Mouse (Mus musculus) MEL (cell line): ENCODE results near the gene Hsp90ab1. TPM values are rescaled to one million over a fixed set of nuclear protein-coding genes. Genes with fewer than 3 reads are reported as not detected.

ENCODE experiments used
- DNase-seq: peaks from one replicate; pipeline ENCODE4 v3.0.0; 2011; ENCODE audit warnings: low read depth, low spot score
- H3K27ac ChIP-seq: 2 replicates; pipeline ENCODE4 v1.5.1; 2012; ENCODE audit warnings: low read depth, mild to moderate bottlenecking, control low read depth, low read length, moderate library complexity; ENCODE audit not compliant: control insufficient read depth
- H3K27me3 ChIP-seq, 2 experiments: fragments of 150-350 bp in 1 of 2; sonication (generic) in 1 of 2; 2 replicates each; pipeline ENCODE4 v1.6.1; 2012; ENCODE audit warnings: low read length in 2 of 2, mild to moderate bottlenecking in 2 of 2, improper control_type of control experiment in 1 of 2, moderate library complexity in 1 of 2; ENCODE audit not compliant: insufficient read depth in 2 of 2, control insufficient read depth in 1 of 2
- H3K36me3 ChIP-seq, 2 experiments: 2 replicates each; pipeline ENCODE4 v1.6.1; 2012 to 2014; ENCODE audit warnings: low read length in 2 of 2, improper control_type of control experiment in 1 of 2, inconsistent platforms in 1 of 2, mild to moderate bottlenecking in 1 of 2; ENCODE audit not compliant: insufficient read depth in 2 of 2, control insufficient read depth in 1 of 2
- H3K4me1 ChIP-seq, 2 experiments: fragments of 150-350 bp in 1 of 2; sonication (generic) in 1 of 2; 2 replicates each; pipeline ENCODE4 v1.6.1; 2012; ENCODE audit warnings: low read length in 2 of 2, improper control_type of control experiment in 1 of 2, mild to moderate bottlenecking in 1 of 2; ENCODE audit not compliant: insufficient read depth in 2 of 2, control insufficient read depth in 1 of 2
- H3K4me3 ChIP-seq, 2 experiments: fragments of 150-350 bp in 1 of 2; sonication (generic) in 1 of 2; 2 replicates each; pipeline ENCODE4 v1.5.1; 2012; ENCODE audit warnings: low read depth in 2 of 2, low read length in 2 of 2, mild to moderate bottlenecking in 2 of 2, moderate library complexity in 2 of 2, control low read depth in 1 of 2, improper control_type of control experiment in 1 of 2; ENCODE audit not compliant: control insufficient read depth in 1 of 2, insufficient read depth in 1 of 2
- H3K79me2 ChIP-seq: 2 replicates; pipeline ENCODE4 v1.6.1; 2012; ENCODE audit warnings: mild to moderate bottlenecking, low read length, moderate library complexity; ENCODE audit not compliant: control insufficient read depth, poor library complexity, insufficient read depth
- H3K9ac ChIP-seq: 2 replicates; pipeline ENCODE4 v1.6.1; 2012; ENCODE audit warnings: low read depth, mild to moderate bottlenecking, control low read depth, low read length, moderate library complexity; ENCODE audit not compliant: control insufficient read depth, poor library complexity, severe bottlenecking
- H3K9me3 ChIP-seq: fragments of 150-350 bp; sonication (generic); replicated peaks from 2 replicates; pipeline ENCODE4 v1.6.1; 2012; ENCODE audit warnings: mild to moderate bottlenecking, low read length, improper control_type of control experiment, moderate library complexity; ENCODE audit not compliant: insufficient read depth
- CTCF ChIP-seq, 3 experiments: IDR thresholded peaks in 2 of 3; conservative IDR thresholded peaks in 1 of 3; 2 replicates each; pipeline ENCODE4 v1.5.1; 2011 to 2012; ENCODE audit warnings: low read length in 3 of 3, low read depth in 2 of 3, mild to moderate bottlenecking in 2 of 3, improper control_type of control experiment in 1 of 3, inconsistent platforms in 1 of 3, mixed read lengths in 1 of 3, moderate library complexity in 1 of 3; ENCODE audit not compliant: control insufficient read depth in 1 of 3, insufficient read depth in 1 of 3, poor library complexity in 1 of 3, severe bottlenecking in 1 of 3
- EP300 ChIP-seq, 2 experiments: IDR thresholded peaks; 2 replicates each; pipeline ENCODE4 v1.6.1; 2011; ENCODE audit warnings: improper control_type of control experiment in 2 of 2, low read length in 2 of 2, low read depth in 1 of 2, mild to moderate bottlenecking in 1 of 2
- GABPA ChIP-seq: IDR thresholded peaks from 2 replicates; pipeline ENCODE4 v1.6.1; 2012; ENCODE audit warnings: low read depth, mild to moderate bottlenecking, inconsistent platforms, low read length, improper control_type of control experiment, moderate library complexity
- GATA1 ChIP-seq: IDR thresholded peaks from 2 replicates; pipeline ENCODE4 v1.6.1; 2011; ENCODE audit warnings: low read depth, low read length, improper control_type of control experiment
- KAT2A ChIP-seq: conservative IDR thresholded peaks from 2 replicates; pipeline ENCODE4 v1.6.1; 2012; ENCODE audit warnings: low read depth, low read length, improper control_type of control experiment, inconsistent platforms
- MAZ ChIP-seq: IDR thresholded peaks from 2 replicates; pipeline ENCODE4 v1.6.1; 2012; ENCODE audit warnings: low read depth, mild to moderate bottlenecking, inconsistent platforms, low read length, improper control_type of control experiment
- MEF2A ChIP-seq: IDR thresholded peaks from 2 replicates; pipeline ENCODE4 v1.6.1; 2014; ENCODE audit warnings: low read depth, mild to moderate bottlenecking, inconsistent platforms, low read length, improper control_type of control experiment; ENCODE audit not compliant: poor library complexity, insufficient replicate concordance, severe bottlenecking; ENCODE audit errors: extremely low read depth
- MYB ChIP-seq: IDR thresholded peaks from 2 replicates; pipeline ENCODE4 v1.6.1; 2011; ENCODE audit warnings: mild to moderate bottlenecking, low read depth, low read length, improper control_type of control experiment
- MYC ChIP-seq: IDR thresholded peaks from 2 replicates; pipeline ENCODE4 v1.6.1; 2011; ENCODE audit warnings: low read depth, mild to moderate bottlenecking, low read length, improper control_type of control experiment, moderate library complexity
- POLR2A ChIP-seq, 2 experiments: IDR thresholded peaks; 2 replicates each; pipeline ENCODE4 v1.6.1; 2011 to 2012; ENCODE audit warnings: low read length in 2 of 2, mild to moderate bottlenecking in 2 of 2, control low read depth in 1 of 2, improper control_type of control experiment in 1 of 2, low read depth in 1 of 2, moderate library complexity in 1 of 2; ENCODE audit not compliant: control insufficient read depth in 1 of 2, insufficient read depth in 1 of 2, poor library complexity in 1 of 2
- POLR2AphosphoS5 ChIP-seq: IDR thresholded peaks from 2 replicates; pipeline ENCODE4 v1.6.1; 2012; ENCODE audit warnings: low read depth, borderline replicate concordance, mild to moderate bottlenecking, inconsistent platforms, low read length, moderate library complexity, mixed read lengths
- RAD21 ChIP-seq: IDR thresholded peaks from 2 replicates; pipeline ENCODE4 v1.6.1; 2011; ENCODE audit warnings: mild to moderate bottlenecking, low read depth, low read length, improper control_type of control experiment
- RCOR1 ChIP-seq: IDR thresholded peaks from 2 replicates; pipeline ENCODE4 v1.6.1; 2012; ENCODE audit warnings: low read depth, mild to moderate bottlenecking, inconsistent platforms, low read length, improper control_type of control experiment
- SIN3A ChIP-seq: IDR thresholded peaks from 2 replicates; pipeline ENCODE4 v1.6.1; 2012; ENCODE audit warnings: low read length, improper control_type of control experiment, inconsistent platforms
- SMC3 ChIP-seq: IDR thresholded peaks from 2 replicates; pipeline ENCODE4 v1.6.1; 2011; ENCODE audit warnings: low read depth, low read length, improper control_type of control experiment
- TAL1 ChIP-seq: IDR thresholded peaks from 2 replicates; pipeline ENCODE4 v1.6.1; 2012; ENCODE audit warnings: mild to moderate bottlenecking, inconsistent platforms, low read length, moderate library complexity, mixed read lengths
- TBP ChIP-seq: IDR thresholded peaks from 2 replicates; pipeline ENCODE4 v1.8.0; 2011; ENCODE audit warnings: low read depth, low read length, improper control_type of control experiment
- TCF12 ChIP-seq: IDR thresholded peaks from 2 replicates; pipeline ENCODE4 v1.6.1; 2014; ENCODE audit warnings: low read depth, mild to moderate bottlenecking, inconsistent platforms, low read length, improper control_type of control experiment, moderate library complexity
- USF1 ChIP-seq: IDR thresholded peaks from 2 replicates; pipeline ENCODE4 v1.6.1; 2014; ENCODE audit warnings: low read depth, mild to moderate bottlenecking, inconsistent platforms, low read length, improper control_type of control experiment, moderate library complexity
- USF2 ChIP-seq, 2 experiments: IDR thresholded peaks; 2 replicates each; pipeline ENCODE4 v1.6.1; 2011 to 2012; ENCODE audit warnings: improper control_type of control experiment in 2 of 2, low read length in 2 of 2, borderline replicate concordance in 1 of 2, inconsistent platforms in 1 of 2, low read depth in 1 of 2, mild to moderate bottlenecking in 1 of 2; ENCODE audit not compliant: insufficient read depth in 1 of 2
- ZC3H11A ChIP-seq: IDR thresholded peaks from 2 replicates; pipeline ENCODE4 v1.6.1; 2012; ENCODE audit warnings: low read depth, mild to moderate bottlenecking, inconsistent platforms, low read length, improper control_type of control experiment
- ZKSCAN1 ChIP-seq: IDR thresholded peaks from 2 replicates; pipeline ENCODE4 v1.6.1; 2012; ENCODE audit warnings: low read depth, mild to moderate bottlenecking, inconsistent platforms, low read length, improper control_type of control experiment, moderate library complexity
- ZNF384 ChIP-seq: IDR thresholded peaks from 2 replicates; pipeline ENCODE4 v1.6.1; 2012; ENCODE audit warnings: low read depth, mild to moderate bottlenecking, inconsistent platforms, low read length, improper control_type of control experiment
- polyA plus RNA-seq, 2 experiments: library from polyadenylated mRNA; stranded (reverse) in 1 of 2; unstranded in 1 of 2; fragments of >175 nt in 1 of 2; fragments of >200 nt in 1 of 2; gene quantifications; 2 replicates each; pipeline versions ENCODE4 v1.2.1 to v1.2.4; 2012; ENCODE audit warnings: low replicate concordance in 2 of 2, low read depth in 1 of 2; ENCODE audit not compliant: insufficient read length in 2 of 2, insufficient read depth in 1 of 2, missing spikeins in 1 of 2
- total RNA-seq: library from RNA; depleted of rRNA; stranded (reverse); fragments of 300-350 nt; gene quantifications from 2 replicates; pipeline ENCODE4 v1.2.3, GENCODE M21; 2012

Hsp90ab1 gene
- total and polyA plus RNA-seq, 3 experiments: 1,032 to 27,726 (median 4,130) TPM

DNA sequence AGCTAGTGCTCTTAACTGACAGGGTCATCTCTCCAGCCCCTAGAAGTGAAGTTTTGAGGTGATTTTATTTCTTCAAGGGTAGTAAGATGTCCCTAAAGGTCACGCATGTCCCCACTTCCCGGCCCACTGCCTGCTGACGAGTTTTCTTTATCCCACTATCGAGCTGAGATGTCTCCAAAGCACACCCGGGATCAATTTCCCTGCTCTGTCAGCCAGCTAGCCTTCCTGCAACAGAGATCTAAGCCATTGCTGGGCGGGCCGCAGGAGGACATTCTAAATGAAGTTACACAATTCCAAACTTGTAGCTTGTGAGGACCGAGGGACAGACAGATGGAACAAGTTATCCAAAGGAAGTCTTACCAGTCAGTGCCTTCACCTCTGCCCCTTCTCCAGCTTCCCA, 27.2 kb upstream of the Hsp90ab1 start:
- H3K36me3 ChIP-seq: peaks cover 0 to 26% of the 10 kb centered on the region in 2 experiments; a peak in 2 of 4 replicates
- no peaks in the 10 kb centered on the region for H3K9me3 ChIP-seq
- peaks cover 19 to 28% of the 10 kb centered on the region in 2 experiments for H3K4me1 ChIP-seq
- H3K27me3 ChIP-seq: no peaks in the 10 kb centered on the region
- DNase-seq: no peak
- no peak for TF ChIP-seq TBP
- no peak for TF ChIP-seq SIN3A
- no peak for TF ChIP-seq ZNF384
- no peak for TF ChIP-seq TAL1
- H3K9ac ChIP-seq: no peak overlapping the region
- peaks cover 3% of the 10 kb centered on the region; the same call in 1 of the 2 replicates for H3K79me2 ChIP-seq
- H3K27ac ChIP-seq: no peak overlapping the region
- H3K4me3 ChIP-seq: no peak overlapping the region

DNA sequence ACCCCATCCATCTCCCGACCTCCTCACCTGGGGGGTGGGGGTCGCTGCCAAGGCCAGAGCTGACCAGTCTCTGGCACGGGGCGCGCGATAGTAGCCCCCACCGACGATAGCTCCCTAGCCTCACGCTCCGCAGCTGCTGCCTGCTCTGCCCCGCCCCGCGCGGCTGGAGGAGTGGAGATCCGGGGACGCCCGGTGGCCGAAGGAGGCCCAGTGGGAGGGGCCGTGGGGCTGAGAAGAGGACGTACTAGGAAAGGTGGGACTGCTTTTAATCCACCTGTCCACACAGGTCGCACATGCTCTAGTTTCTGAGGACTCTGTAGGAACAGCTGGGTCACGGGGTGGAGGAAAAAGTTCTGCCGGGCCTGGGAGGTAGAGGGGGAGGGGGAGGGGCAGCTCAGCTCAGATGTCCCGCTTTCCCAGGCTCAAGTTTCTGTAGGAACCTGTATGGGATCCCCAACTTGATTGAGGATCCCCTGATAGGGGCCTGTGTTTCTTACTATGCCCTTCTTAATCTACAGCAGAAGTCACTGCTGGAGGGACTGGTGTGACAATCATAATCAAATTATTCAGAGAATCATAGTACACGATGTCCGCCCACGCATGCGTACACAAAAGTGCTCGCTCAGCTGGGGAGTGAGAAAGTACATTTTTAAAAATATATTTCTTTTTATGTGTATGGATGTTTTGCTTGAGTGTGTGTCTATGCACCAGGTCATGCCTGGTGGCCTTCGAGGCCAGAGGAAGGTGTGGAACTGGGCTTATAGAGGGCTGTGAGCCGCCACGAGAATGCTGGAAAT, 26.6 kb upstream of the Hsp90ab1 start, which contains the start of gene Slc29a1:
Gene Slc29a1, minus strand, starts transcription at position 161 of the 797 bp plus-strand sequence.
- H3K27ac ChIP-seq: peak within 1 kb of the TSS; percentile 50
- peaks cover 9% of the 10 kb centered on the region for H3K79me2 ChIP-seq
- H3K36me3 ChIP-seq: peaks cover 0 to 26% of the 10 kb centered on the region in 2 experiments; a peak in 2 of 4 replicates
- no peaks in the 10 kb centered on the region for H3K9me3 ChIP-seq
- no peak within 1 kb of the TSS for H3K4me3 ChIP-seq
- TF ChIP-seq ZC3H11A: no peak
- TF ChIP-seq MYC: no peak
- H3K9ac ChIP-seq: no peak within 1 kb of the TSS
- no peak for DNase-seq
- H3K4me1 ChIP-seq: peaks cover 19 to 28% of the 10 kb centered on the region in 2 experiments
- no peaks in the 10 kb centered on the region for H3K27me3 ChIP-seq

DNA sequence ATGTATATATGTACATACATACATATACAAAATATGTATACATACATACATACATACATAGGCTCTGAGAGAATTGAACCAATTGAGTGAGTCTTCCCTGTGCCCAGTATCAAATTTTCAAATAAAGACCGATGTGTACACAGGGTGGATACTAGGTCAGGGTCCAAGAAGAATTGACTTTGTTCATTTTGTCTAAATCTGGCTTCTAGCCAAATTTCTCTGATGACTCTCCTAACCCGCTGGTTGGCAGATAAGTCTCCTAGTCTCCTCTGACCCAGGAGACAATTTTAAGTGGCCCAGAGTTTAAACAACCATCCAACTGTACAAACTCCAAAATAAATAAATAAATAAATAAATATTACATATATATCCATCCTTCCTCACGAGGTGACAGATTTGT, 25.8 kb upstream of the Hsp90ab1 start:
- Histone ChIP-seq H3K36me3 (peaks cover 0 to 26% of the 10 kb centered on the region in 2 experiments; a peak in 2 of 4 replicates), H3K9me3 (no peaks in the 10 kb centered on the region), H3K27me3 (no peaks in the 10 kb centered on the region), H3K27ac (no peak overlapping the region; the same call in 1 of the 2 replicates), H3K79me2 (peaks cover 16% of the 10 kb centered on the region), H3K9ac (no peak overlapping the region), H3K4me1 (peaks cover 19 to 28% of the 10 kb centered on the region in 2 experiments), H3K4me3 (no peak overlapping the region)
- no peak for DNase-seq
- TF ChIP-seq KAT2A (no peak), USF2 (IDR thresholded peaks at IDR 0.05; ENCODE audit: borderline replicate concordance in 1 of 2, insufficient read depth in 1 of 2, low read depth in 1 of 2, low read length in 2 of 2) (no peak), CTCF (IDR thresholded peaks at IDR 0.05 in 2 of 3, conservative IDR thresholded peaks at IDR 0.05 in 1 of 3; ENCODE audit: control insufficient read depth in 1 of 3, insufficient read depth in 1 of 3, low read depth in 2 of 3, low read length in 3 of 3, poor library complexity in 1 of 3, severe bottlenecking in 1 of 3) (no peak), MYB (no peak), MYC (no peak), POLR2AphosphoS5 (no peak), TCF12 (no peak), SMC3 (no peak), POLR2A (IDR thresholded peaks at IDR 0.05; ENCODE audit: control insufficient read depth in 1 of 2, insufficient read depth in 1 of 2, low read depth in 1 of 2, low read length in 2 of 2, poor library complexity in 1 of 2) (no peak), USF1 (no peak), TBP (no peak), GABPA (no peak), MEF2A (no peak), ZKSCAN1 (no peak), RAD21 (no peak), GATA1 (no peak), MAZ (no peak), EP300 (IDR thresholded peaks at IDR 0.05; ENCODE audit: low read depth in 1 of 2, low read length in 2 of 2) (no peak), RCOR1 (no peak)
